Mouse (Mus musculus): ENCODE results near the gene Negr1. TPM values are rescaled to one million over a fixed set of nuclear protein-coding genes. Genes with fewer than 3 reads are reported as not detected.

Negr1 gene
- total RNA-seq (2017): not detected in 3 replicates

DNA sequence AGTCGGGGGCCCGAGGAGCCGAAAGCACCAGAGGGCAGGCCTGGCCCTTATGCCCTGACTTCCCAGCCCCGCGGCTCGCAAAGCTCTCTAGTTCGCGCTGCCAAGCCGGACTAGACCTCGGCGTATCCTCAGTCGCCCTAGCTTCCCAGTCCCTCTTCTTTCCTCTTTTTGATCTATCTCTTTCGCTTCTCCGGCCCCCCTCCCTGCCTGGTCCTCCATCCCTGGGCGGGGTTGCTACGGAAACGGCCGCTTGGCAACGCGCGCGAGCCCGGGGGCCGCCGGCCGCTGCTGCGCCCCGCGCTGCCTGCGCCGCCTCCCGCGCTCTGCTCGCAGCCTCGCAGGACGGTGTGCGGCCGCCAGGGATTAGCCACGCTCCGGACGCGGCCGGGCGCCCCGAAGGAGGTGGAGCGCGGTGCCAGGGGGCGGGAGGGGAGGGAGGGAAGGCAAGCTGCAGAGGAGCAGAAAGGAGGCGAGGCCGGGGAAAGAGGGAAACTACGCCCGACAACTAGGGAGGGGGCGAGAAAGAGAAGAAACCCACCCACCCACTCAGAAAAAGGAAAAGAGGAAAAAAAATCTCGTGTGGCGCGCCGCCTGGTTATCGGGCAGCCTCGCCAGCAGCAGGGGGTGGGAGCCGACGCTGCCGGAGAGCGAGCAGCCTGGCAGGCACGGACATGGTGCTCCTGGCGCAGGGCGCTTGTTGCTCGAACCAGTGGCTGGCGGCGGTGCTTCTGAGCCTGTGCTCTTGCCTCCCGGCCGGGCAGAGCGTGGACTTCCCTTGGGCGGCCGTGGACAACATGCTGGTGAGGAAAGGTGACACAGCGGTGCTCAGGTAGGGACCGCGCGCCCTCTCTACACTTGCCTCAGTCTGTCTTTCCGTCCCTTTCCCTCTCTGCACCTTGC lies at the start of gene Negr1:
TSS of gene Negr1 (plus strand) at position 271 of the 900 bp plus-strand sequence.
- ATAC-seq (replicated peaks; ENCODE audit: insufficient number of reproducible peaks, low FRiP score, low TSS enrichment, poor library complexity, severe bottlenecking): no peak

DNA sequence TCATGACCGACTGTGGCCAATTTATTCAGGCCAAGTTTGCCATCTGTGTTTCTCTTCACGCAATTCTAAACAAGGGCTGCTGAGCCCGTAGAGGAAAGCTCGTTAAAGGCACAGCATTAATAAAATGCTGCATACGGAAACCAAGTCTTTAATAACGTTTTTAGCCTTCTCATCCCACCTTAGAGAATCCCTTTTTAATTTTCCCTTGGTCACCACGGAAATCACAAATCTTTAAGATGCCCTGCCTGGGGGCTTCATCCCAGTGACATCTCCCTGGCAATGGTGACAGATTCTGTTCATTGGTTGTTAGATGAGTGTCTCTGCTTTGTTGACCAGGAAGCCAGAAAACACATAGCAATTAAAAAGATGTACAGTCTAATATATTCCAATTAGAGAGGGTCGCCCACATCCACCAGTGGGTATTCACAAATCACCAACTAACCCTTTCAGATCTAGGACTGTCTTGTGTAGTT lies 35.1 kb upstream of the Negr1 start:
- no peak for ATAC-seq (replicated peaks; ENCODE audit: insufficient number of reproducible peaks, low FRiP score, low TSS enrichment, poor library complexity, severe bottlenecking)

DNA sequence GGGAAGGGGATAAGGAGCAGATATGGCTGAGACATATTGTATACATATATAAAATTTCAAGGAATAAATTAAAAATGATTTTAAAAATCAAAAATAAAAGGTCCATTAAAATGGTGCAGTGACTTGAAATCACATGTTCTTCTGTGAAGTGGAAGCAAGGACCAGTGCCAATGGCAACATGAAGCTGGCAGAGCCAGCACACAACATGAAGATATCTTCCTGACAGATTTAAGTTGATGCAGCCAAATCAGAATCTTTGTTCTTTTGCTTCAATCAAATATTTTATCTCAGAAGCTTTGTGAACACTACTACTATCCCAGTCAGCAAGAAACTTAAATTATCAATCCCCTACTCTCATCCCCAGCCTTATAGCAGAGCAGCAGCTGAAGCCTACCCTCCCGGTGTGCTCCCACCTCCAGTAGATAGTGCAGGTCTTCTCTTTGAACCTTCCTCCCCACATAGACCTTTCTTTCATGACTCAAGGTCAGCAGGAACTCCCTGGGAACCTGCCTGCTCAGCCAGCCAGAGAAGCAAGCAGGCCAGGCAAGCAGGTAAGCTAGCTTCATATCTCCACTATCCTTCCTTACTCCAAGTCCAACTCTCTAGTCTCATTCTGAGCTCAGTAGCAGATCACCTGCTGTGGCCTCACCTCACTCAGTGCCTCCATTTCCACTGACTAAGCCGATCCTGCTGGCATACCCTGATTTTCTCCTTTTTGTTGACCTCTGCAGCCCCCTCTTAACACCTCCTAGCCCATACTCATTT lies 34.2 kb upstream of the Negr1 start:
- ATAC-seq (replicated peaks; ENCODE audit: insufficient number of reproducible peaks, low FRiP score, low TSS enrichment, poor library complexity, severe bottlenecking): no peak

DNA sequence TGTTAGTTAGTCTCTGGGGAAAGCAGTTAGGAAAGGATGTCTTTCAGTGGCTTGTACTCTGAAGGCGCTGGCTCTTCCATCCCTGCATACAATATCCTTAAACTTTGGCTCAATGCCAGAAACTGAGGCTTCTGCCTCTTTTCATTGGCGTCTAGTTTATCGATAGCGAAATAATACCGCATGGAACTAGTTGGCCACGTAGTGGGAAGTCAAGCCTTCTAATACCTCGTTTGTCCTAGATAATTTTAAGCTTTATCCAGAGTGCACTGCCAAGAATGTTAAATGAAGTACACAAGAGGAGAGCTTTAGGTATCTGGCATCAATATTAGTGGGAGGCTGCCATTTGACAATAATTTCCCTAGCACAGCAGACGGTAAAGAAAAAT lies 2.2 kb upstream of the Negr1 start:
- ATAC-seq (replicated peaks; ENCODE audit: insufficient number of reproducible peaks, low FRiP score, low TSS enrichment, poor library complexity, severe bottlenecking): no peak

DNA sequence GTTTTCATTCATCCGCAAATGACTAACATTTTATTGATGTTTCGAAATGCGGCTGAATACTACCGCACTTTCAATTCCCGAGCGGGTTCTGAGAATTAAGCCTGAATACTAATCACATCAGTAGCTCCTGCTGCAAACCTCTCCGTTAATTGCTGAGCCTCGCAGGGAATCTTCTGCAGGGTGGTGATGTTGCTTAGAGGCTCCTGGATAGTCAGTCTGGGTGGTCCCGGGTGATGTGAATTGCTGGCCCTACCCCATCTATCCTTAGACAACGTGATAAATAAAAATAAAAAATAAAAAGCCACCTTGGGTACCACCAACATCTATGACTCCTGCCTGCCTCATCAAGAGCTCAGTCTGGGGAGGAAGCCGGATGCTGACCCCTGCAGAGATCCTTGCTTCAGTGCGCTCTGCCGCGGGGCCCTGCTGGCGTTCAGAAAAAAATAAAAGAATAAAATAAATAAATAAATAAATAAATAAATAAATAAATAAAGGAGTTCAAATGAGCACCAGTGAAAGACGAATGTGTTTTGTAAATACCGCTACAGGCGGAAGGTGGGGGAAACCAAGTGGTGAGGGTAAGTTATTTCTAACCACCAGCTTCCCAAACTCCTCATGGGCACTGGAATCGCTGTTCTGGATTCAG lies 1.6 kb upstream of the Negr1 start:
- ATAC-seq (replicated peaks; ENCODE audit: insufficient number of reproducible peaks, low FRiP score, low TSS enrichment, poor library complexity, severe bottlenecking): no peak

DNA sequence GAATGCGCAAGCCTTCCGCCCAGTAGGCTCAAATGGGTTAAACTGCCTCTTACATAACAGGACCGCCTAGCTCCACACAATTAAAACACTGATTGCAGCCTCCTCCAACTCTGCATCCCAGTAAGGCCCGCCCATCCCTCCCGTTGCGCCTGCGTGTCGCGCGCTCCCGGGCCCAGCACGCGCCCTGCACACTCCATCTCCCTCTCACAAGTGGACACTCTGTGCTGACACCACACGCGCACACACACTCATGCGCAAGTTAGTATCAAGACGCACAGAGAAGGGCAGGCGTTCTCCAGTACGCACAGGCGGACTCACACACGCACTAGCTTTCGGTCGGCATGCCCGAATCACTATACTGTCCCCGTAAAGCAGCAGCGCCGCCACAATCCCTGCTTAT lies 828 bp upstream of the Negr1 start:
- ATAC-seq (replicated peaks; ENCODE audit: insufficient number of reproducible peaks, low FRiP score, low TSS enrichment, poor library complexity, severe bottlenecking): no peak

DNA sequence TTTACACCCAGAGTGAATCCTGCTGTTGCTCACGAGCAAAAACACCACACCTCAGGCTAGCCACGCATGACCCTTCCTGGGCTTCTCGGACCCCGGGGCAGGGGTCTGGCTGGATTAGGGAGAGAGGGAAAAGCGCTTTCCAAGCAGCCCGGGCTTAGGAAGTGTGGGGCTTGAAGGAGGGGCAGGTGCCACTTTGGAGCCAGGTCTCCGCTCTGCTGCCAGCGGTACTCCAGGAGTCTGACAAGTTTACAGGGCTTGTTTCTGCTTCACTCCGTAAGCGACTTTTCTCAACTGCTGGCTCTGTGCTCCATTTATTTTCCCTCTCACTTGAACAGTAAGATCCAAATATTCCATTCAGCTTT lies 811 bp downstream of the Negr1 start:
- no peak for ATAC-seq (replicated peaks; ENCODE audit: insufficient number of reproducible peaks, low FRiP score, low TSS enrichment, poor library complexity, severe bottlenecking)

DNA sequence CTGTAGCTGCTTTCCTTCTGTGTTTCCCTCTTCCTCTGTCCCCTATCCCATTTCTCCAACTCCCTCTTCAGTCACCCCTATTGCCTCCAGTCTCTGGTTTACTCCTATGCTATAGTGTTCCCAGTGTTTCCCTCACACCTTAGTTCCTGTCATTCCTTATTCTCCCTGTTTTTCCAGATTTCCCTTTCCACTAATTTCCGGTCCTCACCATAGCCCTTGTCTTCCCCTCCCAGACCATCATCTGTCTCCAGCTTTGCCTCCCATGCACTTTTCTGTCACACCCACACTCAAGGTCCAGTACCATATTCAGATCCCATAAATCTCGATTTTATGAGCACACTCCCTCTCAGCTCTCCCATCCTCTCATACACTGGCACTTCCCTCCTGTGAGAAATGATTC lies 1.2 kb downstream of the Negr1 start:
- ATAC-seq (replicated peaks; ENCODE audit: insufficient number of reproducible peaks, low FRiP score, low TSS enrichment, poor library complexity, severe bottlenecking): no peak

DNA sequence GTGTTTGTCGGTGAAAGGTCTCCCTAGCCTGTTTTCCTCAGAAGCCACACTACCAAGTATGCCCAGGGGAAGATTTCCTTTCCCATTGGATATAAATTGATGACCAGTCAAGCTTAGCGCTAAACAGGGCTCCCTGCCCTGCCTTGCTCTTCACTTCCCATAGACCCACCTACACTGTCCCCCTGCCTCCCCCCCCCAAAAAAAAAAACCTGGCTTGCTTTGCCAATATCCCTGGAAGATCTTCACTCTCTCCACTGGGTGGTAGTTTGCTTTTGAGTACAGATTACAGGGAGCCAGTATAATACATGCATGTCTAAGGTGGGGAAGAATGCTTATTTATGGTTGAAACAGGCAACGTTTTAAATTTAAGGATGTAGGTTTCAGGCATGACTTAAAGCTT lies 1.8 kb downstream of the Negr1 start:
- no peak for ATAC-seq (replicated peaks; ENCODE audit: insufficient number of reproducible peaks, low FRiP score, low TSS enrichment, poor library complexity, severe bottlenecking)

DNA sequence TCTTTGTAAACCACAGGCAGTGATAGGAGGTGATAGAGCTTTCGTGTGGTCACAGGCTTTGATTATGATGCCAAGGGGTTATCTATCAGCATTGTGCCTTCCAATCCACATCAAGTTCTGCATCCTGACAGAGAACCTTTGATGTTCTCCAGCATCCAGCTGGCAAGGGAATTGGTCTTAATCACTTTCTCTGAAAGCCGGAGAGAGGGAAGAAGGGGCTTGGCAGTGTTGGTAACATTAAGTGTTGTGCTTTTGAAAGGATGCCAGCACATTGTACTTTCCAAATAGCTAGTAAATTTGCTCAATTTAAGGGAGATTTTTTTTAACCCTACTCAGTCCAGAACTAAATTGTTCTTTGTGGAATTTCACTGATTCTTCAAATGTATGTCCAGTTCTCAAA lies 11.9 kb downstream of the Negr1 start:
- no peak for ATAC-seq (replicated peaks; ENCODE audit: insufficient number of reproducible peaks, low FRiP score, low TSS enrichment, poor library complexity, severe bottlenecking)

DNA sequence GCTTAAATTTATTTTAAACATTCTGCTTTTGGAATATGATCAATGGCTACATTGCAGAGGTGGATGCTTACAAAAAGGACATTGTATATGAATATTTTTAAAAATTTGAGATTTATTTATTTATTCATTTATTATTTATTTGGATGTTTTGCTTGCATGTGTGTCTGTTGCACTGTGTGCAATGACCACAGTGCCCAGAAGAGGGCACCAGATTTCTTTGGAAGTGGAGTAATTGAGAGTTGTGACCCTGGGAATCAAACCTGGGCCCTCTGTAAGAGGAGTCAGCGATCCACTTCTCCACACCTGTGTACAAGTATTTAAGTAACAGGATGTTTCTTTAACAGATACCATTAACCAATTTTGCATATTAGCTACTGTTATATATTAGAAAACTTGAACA lies 14.7 kb downstream of the Negr1 start:
- no peak for ATAC-seq (replicated peaks; ENCODE audit: insufficient number of reproducible peaks, low FRiP score, low TSS enrichment, poor library complexity, severe bottlenecking)

DNA sequence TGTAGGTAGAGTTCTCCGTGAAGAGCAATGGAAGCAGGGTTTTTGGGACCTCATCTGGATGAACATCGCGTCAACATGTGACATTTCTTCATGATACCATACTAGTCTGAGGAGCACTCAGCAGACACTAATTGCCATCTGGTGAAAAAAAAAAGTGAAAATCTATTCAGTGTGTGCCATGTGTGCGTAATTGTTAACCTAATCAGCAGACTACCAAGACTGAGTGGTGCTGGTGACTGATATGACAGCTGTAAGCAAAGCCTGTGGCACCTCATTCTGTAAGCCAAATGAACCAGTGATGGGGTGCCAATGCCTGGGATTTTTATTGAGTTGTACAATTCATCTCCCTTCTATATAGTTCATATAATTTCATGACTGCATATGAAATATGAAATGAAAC lies 29.0 kb downstream of the Negr1 start:
- no peak for ATAC-seq (replicated peaks; ENCODE audit: insufficient number of reproducible peaks, low FRiP score, low TSS enrichment, poor library complexity, severe bottlenecking)

DNA sequence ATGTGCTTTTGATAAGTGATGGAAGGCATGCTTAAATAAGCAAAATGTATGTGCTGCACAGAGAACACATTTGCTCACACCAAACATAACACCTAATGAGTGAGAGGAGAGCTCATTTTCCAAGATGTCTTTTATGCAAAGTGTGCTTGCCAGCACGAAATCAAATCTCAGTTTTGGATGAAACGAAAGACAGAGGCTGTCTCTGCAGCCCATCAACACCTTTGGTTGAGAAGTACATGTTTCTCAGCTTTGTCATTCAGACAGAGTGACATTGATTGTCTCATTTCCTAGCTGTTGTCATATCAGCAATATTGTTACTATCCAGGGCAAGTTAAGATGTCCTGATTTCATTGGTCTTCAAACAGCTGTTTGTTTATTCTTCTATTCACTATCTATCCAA lies 29.5 kb downstream of the Negr1 start:
- no peak for ATAC-seq (replicated peaks; ENCODE audit: insufficient number of reproducible peaks, low FRiP score, low TSS enrichment, poor library complexity, severe bottlenecking)

DNA sequence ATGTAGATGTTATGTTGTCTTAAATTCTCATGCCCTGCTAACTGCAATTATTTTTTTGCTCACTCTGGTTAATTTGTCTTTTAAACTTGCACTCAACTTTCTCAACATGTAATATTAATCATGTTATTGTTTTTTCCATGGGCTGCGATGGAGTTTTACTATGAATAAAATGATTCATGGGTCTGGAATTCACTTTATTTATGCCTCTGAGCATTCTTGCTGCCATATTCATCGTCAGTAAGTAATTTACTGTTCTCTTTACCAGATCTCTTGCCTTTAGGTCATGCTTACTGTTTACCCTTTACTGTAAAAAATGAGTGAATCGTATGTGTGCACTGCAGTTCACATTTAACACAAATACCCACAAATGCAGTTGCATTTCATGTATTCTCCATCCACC lies 45.3 kb downstream of the Negr1 start:
- ATAC-seq (replicated peaks; ENCODE audit: insufficient number of reproducible peaks, low FRiP score, low TSS enrichment, poor library complexity, severe bottlenecking): no peak

DNA sequence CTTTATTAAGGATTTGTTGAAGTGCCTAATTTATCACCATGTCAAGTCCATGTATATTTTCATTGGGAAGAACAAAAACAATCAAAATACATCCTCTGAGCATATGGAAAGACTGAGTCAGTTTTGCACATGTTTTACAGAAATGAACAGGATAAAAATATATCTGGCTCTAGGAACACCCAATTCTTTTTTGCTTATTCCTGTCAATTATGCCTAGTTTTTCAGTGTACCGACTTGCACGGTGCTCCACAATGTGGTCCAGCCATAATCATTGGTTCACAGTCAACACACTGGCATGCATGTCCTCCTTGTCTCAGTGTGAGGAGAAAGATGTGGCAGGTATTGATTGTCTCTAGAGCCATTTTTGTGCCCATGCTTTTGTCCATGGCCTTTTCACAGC lies 58.3 kb downstream of the Negr1 start:
- ATAC-seq (replicated peaks; ENCODE audit: insufficient number of reproducible peaks, low FRiP score, low TSS enrichment, poor library complexity, severe bottlenecking): no peak

DNA sequence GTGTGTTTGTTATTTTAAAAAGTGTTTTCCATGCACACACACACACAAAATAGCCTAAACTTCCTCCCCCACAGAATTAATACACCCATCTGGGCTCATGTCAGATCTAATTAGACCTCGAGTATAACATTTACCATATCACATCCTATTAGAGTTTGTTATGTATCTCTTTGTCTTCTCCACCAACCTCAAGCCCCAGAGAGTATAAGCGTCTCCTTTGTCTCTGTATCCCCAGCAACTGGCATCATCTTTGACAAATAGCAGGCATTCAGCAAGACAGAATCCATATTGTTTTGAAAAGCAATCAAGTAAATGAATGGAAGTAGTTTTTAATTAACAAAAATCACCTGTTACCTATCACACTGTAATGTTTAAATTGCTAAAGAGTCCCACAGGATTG lies 67.0 kb downstream of the Negr1 start:
- ATAC-seq (replicated peaks; ENCODE audit: insufficient number of reproducible peaks, low FRiP score, low TSS enrichment, poor library complexity, severe bottlenecking): no peak

DNA sequence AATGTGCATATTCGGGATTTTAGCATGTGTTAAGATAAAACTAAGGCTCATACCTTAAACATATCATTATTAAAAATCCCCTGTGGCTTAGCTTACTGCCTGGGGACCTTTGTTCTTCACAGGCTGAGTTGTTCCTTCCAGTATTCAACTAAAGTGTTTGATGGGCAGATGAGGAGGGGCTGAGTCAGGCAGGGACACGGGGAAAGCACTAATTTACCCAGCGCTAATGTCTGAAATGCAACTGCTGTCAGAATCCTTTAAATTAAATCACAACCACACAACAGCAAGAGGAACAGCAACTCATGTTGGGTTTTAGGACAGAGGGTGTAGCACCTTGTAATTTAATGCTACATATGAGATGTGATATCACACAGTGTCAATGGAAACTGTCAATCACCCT lies 71.3 kb downstream of the Negr1 start:
- ATAC-seq (replicated peaks; ENCODE audit: insufficient number of reproducible peaks, low FRiP score, low TSS enrichment, poor library complexity, severe bottlenecking): no peak

DNA sequence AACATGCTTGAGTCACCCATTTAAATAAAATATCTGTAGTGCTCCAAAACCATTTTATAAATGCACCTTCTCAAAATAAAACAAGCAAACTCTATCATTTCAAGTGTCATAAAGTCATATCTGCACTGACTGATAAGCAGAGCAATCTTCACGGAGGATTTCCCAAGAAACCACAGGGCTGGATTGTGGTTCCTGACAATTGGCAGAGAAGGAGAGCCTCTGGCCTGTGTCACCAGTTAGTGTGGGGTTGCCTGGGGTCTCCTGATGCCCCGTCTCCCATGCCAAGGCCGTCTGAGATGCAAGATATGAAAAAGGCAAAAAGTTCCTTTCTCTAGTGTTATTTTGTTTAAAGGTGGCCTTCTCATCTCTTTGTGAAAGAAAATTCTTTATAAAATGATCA lies 77.8 kb downstream of the Negr1 start:
- no peak for ATAC-seq (replicated peaks; ENCODE audit: insufficient number of reproducible peaks, low FRiP score, low TSS enrichment, poor library complexity, severe bottlenecking)

DNA sequence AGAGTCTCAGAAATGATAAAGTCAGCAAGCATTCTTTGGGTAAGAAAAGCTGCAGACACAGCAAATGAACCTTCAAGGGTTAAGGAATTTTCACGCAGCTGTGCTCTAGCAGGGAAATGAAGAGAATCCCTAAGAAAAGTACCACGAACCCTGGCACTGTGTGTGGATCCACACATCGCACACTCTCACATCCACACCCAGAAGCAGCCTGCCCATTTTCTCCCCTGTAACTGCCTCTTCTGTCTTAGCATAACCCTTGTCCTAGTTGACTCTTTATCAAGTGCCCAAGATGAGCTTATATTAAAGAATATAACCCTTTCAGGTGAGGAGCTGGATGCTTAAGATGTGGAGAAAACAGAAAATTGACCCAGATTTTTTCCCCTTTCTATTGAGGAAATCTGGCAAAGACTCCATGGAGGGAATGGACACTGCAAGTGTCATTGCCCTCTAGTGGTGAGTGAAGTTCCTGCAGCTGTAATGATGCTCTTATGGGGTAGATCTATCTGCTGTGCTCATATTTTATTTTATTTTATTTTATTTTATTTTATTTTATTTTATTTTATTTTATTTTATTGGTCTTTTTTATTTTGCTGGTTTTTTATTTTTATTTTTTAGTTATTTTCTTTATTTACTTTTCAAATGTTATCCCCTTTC lies 82.2 kb downstream of the Negr1 start:
- ATAC-seq (replicated peaks; ENCODE audit: insufficient number of reproducible peaks, low FRiP score, low TSS enrichment, poor library complexity, severe bottlenecking): no peak

Measured in monocyte, adult 5-6 weeks (primary cell).